Mouse (Mus musculus) stomach, embryonic 16.5 days (tissue): ENCODE measurements around the gene Itga9. TPM values are rescaled to one million over a fixed set of nuclear protein-coding genes. Genes with fewer than 3 reads are reported as not detected.

Source experiments
- ATAC-seq: fragments of 200-750 bp; cut with Nextera tagmentation; 2 replicates; pipeline ENCODE4 v1.8.0; 2017; ENCODE audit warnings: moderate number of reproducible peaks, moderate TSS enrichment; ENCODE audit not compliant: insufficient read depth, low FRiP score
- H3K27ac ChIP-seq: fragments of 300-500 bp; sonication (generic); 2 replicates; pipeline ENCODE4 v1.5.1; 2014; ENCODE audit warnings: low read length
- H3K27me3 ChIP-seq: fragments of 300-500 bp; sonication (generic); 2 replicates; pipeline ENCODE4 v1.6.1; 2014; ENCODE audit warnings: low read length, control low read depth, mixed read lengths; ENCODE audit not compliant: control insufficient read depth, insufficient read depth
- H3K36me3 ChIP-seq: fragments of 300-500 bp; sonication (generic); 2 replicates; pipeline ENCODE4 v1.6.1; 2014; ENCODE audit warnings: low read length; ENCODE audit not compliant: control insufficient read depth, insufficient read depth
- H3K4me1 ChIP-seq: fragments of 300-500 bp; sonication (generic); 2 replicates; pipeline ENCODE4 v1.6.1; 2014; ENCODE audit warnings: low read length, control low read depth, mixed read lengths; ENCODE audit not compliant: control insufficient read depth, insufficient read depth
- H3K4me2 ChIP-seq: fragments of 300-500 bp; sonication (generic); 2 replicates; pipeline ENCODE4 v1.6.1; 2014; ENCODE audit warnings: low read depth, low read length, mixed read lengths
- H3K4me3 ChIP-seq: fragments of 300-500 bp; sonication (generic); replicated peaks from 2 replicates; pipeline ENCODE4 v1.5.1; 2014; ENCODE audit warnings: mild to moderate bottlenecking, low read length
- H3K9ac ChIP-seq: fragments of 300-500 bp; sonication (generic); 2 replicates; pipeline ENCODE4 v1.6.1; 2014; ENCODE audit warnings: low read length
- H3K9me3 ChIP-seq: fragments of 300-500 bp; sonication (generic); replicated peaks from 2 replicates; pipeline ENCODE4 v1.6.1; 2016; ENCODE audit warnings: low read length, control low read depth; ENCODE audit not compliant: control insufficient read depth
- WGBS: fragments of 180-500 bp; shearing (Covaris S2); extraction: QIAGEN DNeasy Blood & Tissue Kit; methylation state at CpG from one replicate; pipeline ENCODE4 v1.1.7; 2014; 5-methylcytosine and 5-hydroxymethylcytosine counted together
- polyA plus RNA-seq: library from polyadenylated mRNA; unstranded; fragments of >200 nt; fragmentation: Nextera tagmentation; extraction: Ambion mirVana; gene quantifications from 2 replicates; pipeline ENCODE4 v1.2.1, GENCODE M21; 2015

Itga9 gene
- polyA plus RNA-seq, 1 experiment from 2014 or later, result 5.5 TPM

- 79% methylated on average over 6 of the region's 6 CpGs for WGBS
- ATAC-seq, result no peak
- H3K4me2 ChIP-seq, result no peak overlapping the region
- H3K9ac ChIP-seq, result no peak overlapping the region
- 0 out of 2 replicates have a peak, but pooled peaks cover 3% of the 10 kb centered on the region for H3K4me1 ChIP-seq
- no peak overlapping the region for H3K27ac ChIP-seq
- no peaks in the 10 kb centered on the region for H3K9me3 ChIP-seq
- no peaks in the 10 kb centered on the region for H3K36me3 ChIP-seq
- H3K27me3 ChIP-seq, result no peaks in the 10 kb centered on the region
- no peak overlapping the region for H3K4me3 ChIP-seq
Measured at GRCm38 (mm10) chr9:118901917-118902316, 295.4 kb downstream of the Itga9 start.

DNA sequence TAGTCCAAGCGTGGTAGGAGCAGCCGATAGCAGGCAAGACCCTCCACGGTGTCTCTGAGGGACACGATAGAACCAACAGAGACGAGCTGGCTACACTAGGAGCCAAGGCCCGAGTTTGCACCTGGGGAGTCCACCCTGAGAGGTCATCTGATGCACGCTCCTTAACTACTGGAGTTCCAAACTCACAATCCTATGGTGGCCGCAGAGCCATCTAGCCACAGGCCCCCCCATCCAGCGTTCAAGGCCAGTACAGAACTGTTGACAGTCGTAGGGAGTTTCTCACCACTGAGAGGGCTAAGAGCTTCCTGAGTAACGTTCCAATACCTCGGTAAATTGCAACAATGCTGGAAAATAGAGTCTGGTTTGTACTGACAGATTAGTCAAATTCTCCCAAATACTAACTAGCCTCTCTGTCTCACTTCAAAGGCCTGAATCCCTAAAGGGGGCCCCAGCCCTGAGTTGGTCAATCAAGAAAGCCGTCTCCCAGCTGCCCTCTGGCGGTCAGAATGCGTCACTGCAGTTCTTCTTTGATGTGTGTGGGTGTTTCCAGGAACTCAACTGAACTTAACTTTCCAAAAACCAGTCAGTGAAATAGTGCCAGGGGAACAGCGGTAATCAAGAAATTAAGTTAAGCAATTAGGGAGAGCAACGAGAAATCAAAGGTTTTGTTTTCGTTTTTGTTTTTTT, 301.6 kb downstream of the Itga9 start:
- H3K9me3 ChIP-seq, result no peaks in the 10 kb centered on the region
- WGBS, result 48% methylated on average over 18 of the region's 18 CpGs
- no peak overlapping the region for H3K4me2 ChIP-seq
- no peak overlapping the region for H3K4me3 ChIP-seq
- H3K27ac ChIP-seq, result no peak overlapping the region
- no peaks in the 10 kb centered on the region for H3K36me3 ChIP-seq
- H3K4me1 ChIP-seq, result 0 out of 2 replicates have a peak, but pooled peaks cover 3% of the 10 kb centered on the region
- no peak overlapping the region for H3K9ac ChIP-seq
- no peak for ATAC-seq
- no peaks in the 10 kb centered on the region for H3K27me3 ChIP-seq

DNA sequence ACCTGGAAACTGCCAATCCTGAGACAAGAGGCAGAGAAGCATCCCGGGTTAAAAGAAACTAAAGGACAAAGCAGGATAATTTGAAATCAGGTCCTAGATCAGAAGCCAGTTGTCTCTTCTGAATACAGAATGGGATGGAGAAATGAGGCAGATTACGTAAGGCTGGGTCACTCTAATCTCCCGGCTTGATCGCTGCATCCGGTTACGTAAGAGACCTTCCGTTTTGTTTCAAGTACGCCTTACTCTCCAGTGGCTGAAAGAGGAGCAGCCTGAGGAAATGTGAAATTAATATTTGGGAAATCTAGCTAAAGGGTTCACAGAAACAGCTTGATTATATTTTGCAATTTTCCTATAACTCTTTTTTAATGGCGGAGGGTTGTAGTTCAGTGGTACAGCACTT, 306.6 kb downstream of the Itga9 start:
- Histone ChIP-seq H3K36me3 (no peaks in the 10 kb centered on the region), H3K4me2 (no peak overlapping the region), H3K27me3 (no peaks in the 10 kb centered on the region), H3K27ac (no peak overlapping the region), H3K9me3 (0 out of 2 replicates have a peak, but pooled peaks cover 3% of the 10 kb centered on the region), H3K4me3 (no peak overlapping the region), H3K9ac (no peak overlapping the region), H3K4me1 (peaks cover 8% of the 10 kb centered on the region)
- WGBS, result 86% methylated on average over 9 of the region's 9 CpGs
- no peak for ATAC-seq

DNA sequence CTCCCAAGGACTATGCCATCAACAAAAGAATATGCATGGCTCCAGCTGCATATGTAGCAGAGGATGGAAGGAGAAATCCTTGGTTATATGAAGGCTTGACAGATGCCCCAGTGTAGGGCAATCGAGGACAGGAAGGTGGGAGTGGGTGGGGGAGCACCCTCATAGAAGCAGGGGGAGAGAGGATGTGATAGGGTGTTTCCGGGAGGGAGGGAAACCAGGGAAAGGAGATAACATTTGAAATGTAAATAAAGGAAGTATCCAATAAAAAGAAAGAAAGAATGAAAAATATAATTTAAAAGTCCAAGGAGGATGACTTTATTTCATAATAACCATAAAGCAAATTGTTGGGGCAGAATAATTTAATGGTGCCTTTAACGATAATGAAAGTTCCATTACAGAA, 307.1 kb downstream of the Itga9 start:
- H3K4me1 ChIP-seq, result peaks cover 6% of the 10 kb centered on the region
- H3K9ac ChIP-seq, result no peak overlapping the region
- H3K9me3 ChIP-seq, result 0 out of 2 replicates have a peak, but pooled peaks cover 3% of the 10 kb centered on the region
- 77% methylated on average over 3 of the region's 3 CpGs for WGBS
- no peak for ATAC-seq
- no peaks in the 10 kb centered on the region for H3K27me3 ChIP-seq
- H3K4me3 ChIP-seq, result no peak overlapping the region
- no peaks in the 10 kb centered on the region for H3K36me3 ChIP-seq
- no peak overlapping the region for H3K27ac ChIP-seq
- H3K4me2 ChIP-seq, result no peak overlapping the region

- Histone ChIP-seq H3K4me2 (peak overlapping the region; percentile 34; the same call in 1 of the 2 replicates), H3K9ac (peak overlapping the region; percentile 57; the same call in 1 of the 2 replicates), H3K27ac (peak overlapping the region; percentile 23; the same call in 1 of the 2 replicates), H3K4me1 (peaks cover 6% of the 10 kb centered on the region), H3K36me3 (no peaks in the 10 kb centered on the region), H3K4me3 (no peak overlapping the region), H3K9me3 (0 out of 2 replicates have a peak, but pooled peaks cover 3% of the 10 kb centered on the region), H3K27me3 (no peaks in the 10 kb centered on the region)
- WGBS, result 20% methylated on average over 8 of the region's 8 CpGs
- ATAC-seq, result no peak
Measured at GRCm38 (mm10) chr9:118914589-118914988, 308.1 kb downstream of the Itga9 start.

- H3K4me2 ChIP-seq, result no peak overlapping the region
- WGBS, result 64% methylated on average over 5 of the region's 5 CpGs
- no peak overlapping the region for H3K27ac ChIP-seq
- H3K9ac ChIP-seq, result no peak overlapping the region
- H3K27me3 ChIP-seq, result no peaks in the 10 kb centered on the region
- no peak overlapping the region for H3K4me3 ChIP-seq
- H3K9me3 ChIP-seq, result 0 out of 2 replicates have a peak, but pooled peaks cover 3% of the 10 kb centered on the region
- no peaks in the 10 kb centered on the region for H3K36me3 ChIP-seq
- no peak for ATAC-seq
- peaks cover 11% of the 10 kb centered on the region for H3K4me1 ChIP-seq
Measured at GRCm38 (mm10) chr9:118915290-118915689, 308.8 kb downstream of the Itga9 start.

- H3K4me2 ChIP-seq, result no peak overlapping the region
- peak overlapping the region; percentile 48 for H3K27ac ChIP-seq
- H3K9me3 ChIP-seq, result 0 out of 2 replicates have a peak, but pooled peaks cover 3% of the 10 kb centered on the region
- peak; percentile 49 for ATAC-seq
- H3K9ac ChIP-seq, result no peak overlapping the region
- no peaks in the 10 kb centered on the region for H3K27me3 ChIP-seq
- no peak overlapping the region for H3K4me3 ChIP-seq
- no peaks in the 10 kb centered on the region for H3K36me3 ChIP-seq
- WGBS, result 72% methylated on average over 16 of the region's 16 CpGs
- peaks cover 10% of the 10 kb centered on the region for H3K4me1 ChIP-seq
Measured at GRCm38 (mm10) chr9:118919672-118920186, 313.2 kb downstream of the Itga9 start.

- Histone ChIP-seq H3K4me3 (no peak overlapping the region), H3K9ac (no peak overlapping the region), H3K4me1 (peaks cover 12% of the 10 kb centered on the region), H3K4me2 (no peak overlapping the region), H3K9me3 (no peaks in the 10 kb centered on the region), H3K27me3 (no peaks in the 10 kb centered on the region), H3K27ac (peak overlapping the region; percentile 29; the same call in 1 of the 2 replicates), H3K36me3 (no peaks in the 10 kb centered on the region)
- peak; percentile 9; the same call in 1 of the 2 replicates for ATAC-seq
- 45% methylated on average over 12 of the region's 12 CpGs for WGBS
Measured at GRCm38 (mm10) chr9:118920798-118921515, 314.5 kb downstream of the Itga9 start.

- no peaks in the 10 kb centered on the region for H3K9me3 ChIP-seq
- H3K27me3 ChIP-seq, result no peaks in the 10 kb centered on the region
Measured at GRCm38 (mm10) chr9:118921926-118922325, 315.4 kb downstream of the Itga9 start.

More at GRCm38 (mm10) chr9:118921926-118922325, 315.4 kb downstream of the Itga9 start:
- Histone ChIP-seq H3K4me1 (peaks cover 13% of the 10 kb centered on the region), H3K4me2 (no peak overlapping the region), H3K36me3 (no peaks in the 10 kb centered on the region), H3K9ac (no peak overlapping the region), H3K4me3 (no peak overlapping the region), H3K27ac (no peak overlapping the region)
- 67% methylated on average over 3 of the region's 3 CpGs for WGBS
- ATAC-seq, result no peak
